Mouse (Mus musculus): ENCODE measurements around the gene Zswim9.

The Zswim9 gene

GRCm38 (mm10) chr7:13278308-13278891, at the start of gene Zswim9:
Gene Zswim9, minus strand, starts transcription at chr7:13278721.
- DNase-seq = peak; percentile 92

GRCm38 (mm10) chr7:13324316-13324715, 45.8 kb upstream of the Zswim9 start, which contains the start of gene Pla2g4c:
Gene Pla2g4c, plus strand, starts transcription at chr7:13324655.
- DNase-seq = no peak

- no peak for DNase-seq
Measured at GRCm38 (mm10) chr7:13321424-13321823, 42.9 kb upstream of the Zswim9 start.

- DNase-seq = no peak
Measured at GRCm38 (mm10) chr7:13314095-13314597, 35.6 kb upstream of the Zswim9 start.

GRCm38 (mm10) chr7:13311401-13311800, 32.9 kb upstream of the Zswim9 start:
- DNase-seq = no peak

- no peak for DNase-seq
Measured at GRCm38 (mm10) chr7:13310493-13311199, 32.1 kb upstream of the Zswim9 start.

GRCm38 (mm10) chr7:13309407-13309806, 30.9 kb upstream of the Zswim9 start:
- no peak for DNase-seq

- no peak for DNase-seq
Measured at GRCm38 (mm10) chr7:13303372-13303771, 24.9 kb upstream of the Zswim9 start.

GRCm38 (mm10) chr7:13302780-13303179, 24.3 kb upstream of the Zswim9 start:
- DNase-seq = no peak

GRCm38 (mm10) chr7:13301643-13302042, 23.1 kb upstream of the Zswim9 start:
- no peak for DNase-seq

GRCm38 (mm10) chr7:13298821-13299220, 20.3 kb upstream of the Zswim9 start:
- no peak for DNase-seq

- no peak for DNase-seq
Measured at GRCm38 (mm10) chr7:13297636-13298035, 19.1 kb upstream of the Zswim9 start.

- DNase-seq = no peak
Measured at GRCm38 (mm10) chr7:13295256-13295655, 16.7 kb upstream of the Zswim9 start.

- no peak for DNase-seq
Measured at GRCm38 (mm10) chr7:13293878-13294855, 15.6 kb upstream of the Zswim9 start.

GRCm38 (mm10) chr7:13291370-13291769, 12.8 kb upstream of the Zswim9 start:
- no peak for DNase-seq

- no peak for DNase-seq
Measured at GRCm38 (mm10) chr7:13290041-13290675, 11.6 kb upstream of the Zswim9 start.

GRCm38 (mm10) chr7:13288621-13289020, 10.1 kb upstream of the Zswim9 start:
- DNase-seq = no peak

GRCm38 (mm10) chr7:13278957-13279356, 436 bp upstream of the Zswim9 start:
- DNase-seq = peak; percentile 6

GRCm38 (mm10) chr7:13277833-13278232, 688 bp downstream of the Zswim9 start:
- no peak for DNase-seq

GRCm38 (mm10) chr7:13277081-13277480, 1.4 kb downstream of the Zswim9 start, which contains the start of gene Lig1:
Gene Lig1, plus strand, starts transcription at chr7:13277283.
- DNase-seq = peak; percentile 12

GRCm38 (mm10) chr7:13271704-13272103, 6.8 kb downstream of the Zswim9 start:
- no peak for DNase-seq

GRCm38 (mm10) chr7:13269394-13269793, 9.1 kb downstream of the Zswim9 start:
- DNase-seq = no peak
